Comparison of ENCODE assay signal across 9 mouse cellular contexts in genomic region chr2:26930390-26930789, GRCm38 (mm10). TPM values are rescaled to one million over a fixed set of nuclear protein-coding genes. Genes with fewer than 3 reads are reported as not detected.
DNase-seq lines count a peak whose midpoint lies in the region; ATAC-seq and TF ChIP-seq lines count a peak whose summit lies in the region.
"Had no signal": no experiment of that assay in that cellular context is flagged by ENCODE, and none has a peak within 500 bp of the region (broad histone marks: within the 10 kb centered on the region; RNA-seq: fewer than 3 reads in every experiment).

No protein-coding gene starts in this region.

- WGBS in bone marrow, adult 2 months: 6% methylated on average over 1 of the region's 1 CpGs
- 19% methylated on average over 1 of the region's 1 CpGs for WGBS in liver, postnatal 0 days (ENCODE audit: insufficient replicate concordance)

- TF ChIP-seq CTCF in bone marrow, adult 2 months (IDR thresholded peaks at IDR 0.05; ENCODE audit: control insufficient read depth, insufficient read depth, low read length): peak; percentile 60
- TF ChIP-seq CTCF in liver, postnatal 0 days (IDR thresholded peaks at IDR 0.05; ENCODE audit: low read depth): peak; percentile 91

- peak; percentile 75 to 93 for DNase-seq in adrenal gland, adult (ENCODE audit: inconsistent age in 2 of 2, low spot score in 1 of 2)
- no peak for DNase-seq in adrenal gland, postnatal 4 days (ENCODE audit: low spot score in 2 of 2)
- peak; percentile 77 to 83 for DNase-seq in B cell, adult 2 months
- peak; percentile 77 for DNase-seq in kidney, postnatal 10 days
- peak; percentile 75 for DNase-seq in liver, postnatal 0 days
- peak; percentile 51 for DNase-seq in right cerebral cortex, postnatal 4 days

- peak; percentile 53 for ATAC-seq in erythroblast, adult 5-6 weeks (replicated peaks; ENCODE audit: low FRiP score, poor library complexity, severe bottlenecking)
- ATAC-seq in liver, postnatal 0 days: no peak

- H3K4me2 ChIP-seq in liver, postnatal 0 days (ENCODE audit: low read depth, low read length): 0 out of 2 replicates have a peak overlapping the region, but pooled peaks have one; percentile 16

- peaks cover 6% of the 10 kb centered on the region for H3K4me1 ChIP-seq in bone marrow, adult 2 months (ENCODE audit: control insufficient read depth, insufficient read depth, low read length)
- peaks cover 38% of the 10 kb centered on the region for H3K4me1 ChIP-seq in liver, postnatal 0 days (ENCODE audit: insufficient read depth)

- H3K9me3 ChIP-seq in liver, postnatal 0 days (ENCODE audit: low read length): no peaks in the 10 kb centered on the region

- H3K27me3 ChIP-seq in liver, postnatal 0 days (ENCODE audit: insufficient read depth, low read length): no peaks in the 10 kb centered on the region

- no peak for TF ChIP-seq EP300 in liver, postnatal 0 days (IDR thresholded peaks at IDR 0.05; ENCODE audit: low read depth)

- peaks cover 34% of the 10 kb centered on the region for H3K36me3 ChIP-seq in liver, postnatal 0 days (replicated peaks; ENCODE audit: insufficient read depth, low read length)

- no peak for TF ChIP-seq POLR2A in bone marrow, adult 2 months (IDR thresholded peaks at IDR 0.05; ENCODE audit: borderline replicate concordance, control insufficient read depth, low read depth, low read length)

- no peak overlapping the region for H3K4me3 ChIP-seq in bone marrow, adult 2 months (replicated peaks; ENCODE audit: control insufficient read depth, low read depth, low read length)
- no peak overlapping the region for H3K4me3 ChIP-seq in liver, postnatal 0 days (ENCODE audit: low read depth, low read length)

- H3K9ac ChIP-seq in liver, postnatal 0 days (replicated peaks): 0 out of 2 replicates have a peak overlapping the region, but pooled peaks have one; percentile 27

- no peak overlapping the region for H3K27ac ChIP-seq in bone marrow, adult 2 months (ENCODE audit: control insufficient read depth, insufficient read depth, low read depth, low read length, poor library complexity)
- H3K27ac ChIP-seq in liver, postnatal 0 days (ENCODE audit: low read depth): peak overlapping the region; percentile 23; the same call in 1 of the 2 replicates

RNA-seq across cellular contexts. Expression of gene Surf4, which starts 3.3 kb away (rescaled TPM):
- 100 to 1,000 TPM; 151 to 163 TPM for total RNA-seq in adrenal gland, postnatal 4 days (2021)
- 18.0 and 32.3 TPM in 2 replicates for polyA plus RNA-seq in bone marrow, adult 2 months (2011; ENCODE audit: insufficient read depth, insufficient read length, low replicate concordance, missing spikeins)
- total RNA-seq in erythroblast, adult 5-6 weeks (2015; ENCODE audit: low replicate concordance): 24.4 and 25.7 TPM in 2 replicates
- total RNA-seq in erythroblast, adult 5-6 weeks (2017; ENCODE audit: low replicate concordance): 18.8 and 21.4 TPM in 2 replicates
- 105 and 112 TPM in 2 replicates for polyA plus RNA-seq in liver, postnatal 0 days (2015; fragmentation: Nextera tagmentation; extraction: Ambion mirVana)

RNA-seq across cellular contexts. Expression of gene Stkld1, which starts 3.5 kb away (rescaled TPM):
- under 1 TPM; 0.31 to 0.73 TPM for total RNA-seq in adrenal gland, postnatal 4 days (2021)
- 0.70 TPM in 1 of 2 replicates, not detected in the other for polyA plus RNA-seq in bone marrow, adult 2 months (2011; ENCODE audit: insufficient read depth, insufficient read length, low replicate concordance, missing spikeins)
- not detected in 2 replicates for total RNA-seq in erythroblast, adult 5-6 weeks (2015; ENCODE audit: low replicate concordance)
- total RNA-seq in erythroblast, adult 5-6 weeks (2017; ENCODE audit: low replicate concordance): not detected in 2 replicates
- 0.06 TPM in 1 of 2 replicates, not detected in the other for polyA plus RNA-seq in liver, postnatal 0 days (2015; fragmentation: Nextera tagmentation; extraction: Ambion mirVana)
- polyA plus RNA-seq: large intestine, adult 2 months had no signal

RNA-seq across cellular contexts. Expression of gene Surf1, which starts 14.1 kb away (rescaled TPM):
- 100 to 1,000 TPM in 1 of 2 experiments, 10 to 100 TPM in 1; 90.9 to 103 TPM for total RNA-seq in adrenal gland, postnatal 4 days (2021)
- 32.1 and 58.4 TPM in 2 replicates for polyA plus RNA-seq in bone marrow, adult 2 months (2011; ENCODE audit: insufficient read depth, insufficient read length, low replicate concordance, missing spikeins)
- total RNA-seq in erythroblast, adult 5-6 weeks (2015; ENCODE audit: low replicate concordance): 9.6 and 34.7 TPM in 2 replicates
- 17.5 and 20.1 TPM in 2 replicates for total RNA-seq in erythroblast, adult 5-6 weeks (2017; ENCODE audit: low replicate concordance)
- polyA plus RNA-seq in liver, postnatal 0 days (2015; fragmentation: Nextera tagmentation; extraction: Ambion mirVana): 29.8 and 30.1 TPM in 2 replicates

RNA-seq across cellular contexts. Expression of gene Surf2, which starts 14.2 kb away (rescaled TPM):
- 10 to 100 TPM; 42.6 to 43.6 TPM for total RNA-seq in adrenal gland, postnatal 4 days (2021)
- 17.7 and 36.9 TPM in 2 replicates for polyA plus RNA-seq in bone marrow, adult 2 months (2011; ENCODE audit: insufficient read depth, insufficient read length, low replicate concordance, missing spikeins)
- total RNA-seq in erythroblast, adult 5-6 weeks (2015; ENCODE audit: low replicate concordance): 14.4 and 16.9 TPM in 2 replicates
- total RNA-seq in erythroblast, adult 5-6 weeks (2017; ENCODE audit: low replicate concordance): 4.2 and 15.0 TPM in 2 replicates
- 14.6 and 15.3 TPM in 2 replicates for polyA plus RNA-seq in liver, postnatal 0 days (2015; fragmentation: Nextera tagmentation; extraction: Ambion mirVana)

RNA-seq across cellular contexts. Expression of gene Rpl7a, which starts 19.8 kb away (rescaled TPM):
- 100 to 1,000 TPM; 585 to 598 TPM for total RNA-seq in adrenal gland, postnatal 4 days (2021)
- 161 and 199 TPM in 2 replicates for polyA plus RNA-seq in bone marrow, adult 2 months (2011; ENCODE audit: insufficient read depth, insufficient read length, low replicate concordance, missing spikeins)
- total RNA-seq in erythroblast, adult 5-6 weeks (2015; ENCODE audit: low replicate concordance): 469 and 488 TPM in 2 replicates
- 357 and 378 TPM in 2 replicates for total RNA-seq in erythroblast, adult 5-6 weeks (2017; ENCODE audit: low replicate concordance)
- 341 and 347 TPM in 2 replicates for polyA plus RNA-seq in liver, postnatal 0 days (2015; fragmentation: Nextera tagmentation; extraction: Ambion mirVana)

Comparison
In these comparisons a context has a peak if more than half of its experiments do, and no peak if none do; other contexts are left out.
1. DNase-seq: peak in adrenal gland, adult (2 of 2), B cell, adult 2 months (2 of 2), kidney, postnatal 10 days (single experiment), liver, postnatal 0 days (single experiment) and right cerebral cortex, postnatal 4 days (single experiment); none in adrenal gland, postnatal 4 days (0 of 2).
2. RNA of gene Surf4, which starts 3.3 kb away (total RNA-seq): 151 to 163 TPM in adrenal gland, postnatal 4 days; 18.8 to 25.7 TPM in erythroblast, adult 5-6 weeks; every median in the first group is over 4 times any median in the second.